Mouse (Mus musculus): ENCODE data around the gene Mettl24.
"Not testable (repeated sequence)": the region's sequence is repeated elsewhere in the genome, so short reads cannot be mapped to it uniquely, and the experiment has no call there.

The Mettl24 gene

DNA sequence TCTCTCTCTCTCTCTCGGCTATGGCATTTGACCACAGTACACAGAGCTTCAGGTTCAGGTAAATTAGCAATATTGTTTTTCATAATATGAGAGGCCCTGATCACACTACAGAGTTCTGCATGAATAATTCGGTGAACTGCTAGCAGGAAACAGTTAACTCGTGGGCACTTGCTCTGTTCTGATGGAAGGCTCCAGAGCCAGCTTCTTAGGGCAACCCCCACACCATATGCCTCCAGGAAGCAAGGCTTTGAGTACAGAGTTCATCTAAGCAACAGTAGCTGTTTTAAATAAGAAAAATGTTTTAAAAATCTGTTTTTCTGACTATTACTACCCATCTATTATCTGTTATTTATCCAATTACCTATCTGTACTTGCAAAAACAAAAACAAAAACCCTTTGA is 50.2 kb downstream of the Mettl24 start:
- DNase-seq (ENCODE audit: extremely low read depth, insufficient read length, low spot score) = no peak

DNA sequence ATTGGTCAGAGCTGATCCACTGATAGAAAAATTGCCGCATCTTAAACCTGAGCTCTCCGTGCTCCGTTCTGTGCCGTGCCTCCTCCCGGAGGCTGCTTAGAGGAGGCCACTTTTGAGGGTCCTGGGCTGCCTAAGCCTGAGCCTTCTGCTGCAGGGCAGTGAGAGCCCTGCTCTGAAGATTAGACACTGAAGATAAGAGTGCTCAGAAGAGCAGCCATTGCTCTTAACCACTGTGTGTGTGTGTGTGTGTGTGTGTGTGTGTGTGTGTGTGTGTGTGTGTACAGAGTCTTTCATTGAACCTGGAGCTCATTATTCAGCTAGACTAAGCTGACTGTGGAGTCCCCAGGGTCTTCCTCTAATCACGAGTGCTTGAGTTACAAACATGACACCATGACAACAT is 53.1 kb downstream of the Mettl24 start:
- no peak for DNase-seq (ENCODE audit: extremely low read depth, insufficient read length, low spot score)

DNA sequence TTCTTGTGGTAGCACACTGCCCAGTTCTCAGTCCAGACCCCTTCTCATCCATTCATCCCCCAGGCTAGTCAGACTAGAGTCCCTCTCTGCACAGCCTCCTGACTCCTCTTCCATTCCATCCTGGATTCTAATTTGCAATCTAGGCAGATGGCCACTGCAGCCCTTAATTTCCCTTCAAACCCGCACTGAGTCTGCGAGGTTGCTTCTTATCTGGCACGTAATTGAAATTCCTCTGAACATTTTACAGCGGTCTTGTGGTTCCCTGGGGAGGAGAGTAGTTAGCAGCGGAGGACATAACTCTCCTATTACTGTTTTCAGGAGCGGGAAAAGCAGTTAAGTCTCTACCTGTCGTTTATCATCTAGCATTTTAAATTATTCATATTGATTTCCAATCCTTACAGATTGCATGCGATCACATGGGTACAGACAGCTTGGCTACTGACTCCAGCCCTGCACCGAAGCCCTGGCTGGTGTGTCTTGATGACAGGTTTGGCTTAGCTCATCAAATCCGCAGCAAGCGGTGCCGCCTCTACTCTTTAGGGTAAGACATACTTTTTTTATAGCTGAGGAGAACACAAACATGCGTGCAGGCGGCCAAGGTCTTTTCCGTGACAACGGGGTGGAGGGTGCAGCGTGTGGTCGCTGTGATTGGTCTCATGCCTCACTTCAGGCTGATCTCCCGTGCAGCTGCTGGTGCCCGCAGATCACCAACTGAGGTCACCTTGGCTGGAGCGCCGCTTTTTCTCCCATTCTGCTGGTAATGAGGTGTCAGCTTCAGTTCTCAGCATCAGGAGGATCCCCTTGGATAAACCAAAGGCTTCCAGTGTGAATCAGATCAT is 54.4 kb downstream of the Mettl24 start:
- no peak for DNase-seq (ENCODE audit: extremely low read depth, insufficient read length, low spot score)

DNA sequence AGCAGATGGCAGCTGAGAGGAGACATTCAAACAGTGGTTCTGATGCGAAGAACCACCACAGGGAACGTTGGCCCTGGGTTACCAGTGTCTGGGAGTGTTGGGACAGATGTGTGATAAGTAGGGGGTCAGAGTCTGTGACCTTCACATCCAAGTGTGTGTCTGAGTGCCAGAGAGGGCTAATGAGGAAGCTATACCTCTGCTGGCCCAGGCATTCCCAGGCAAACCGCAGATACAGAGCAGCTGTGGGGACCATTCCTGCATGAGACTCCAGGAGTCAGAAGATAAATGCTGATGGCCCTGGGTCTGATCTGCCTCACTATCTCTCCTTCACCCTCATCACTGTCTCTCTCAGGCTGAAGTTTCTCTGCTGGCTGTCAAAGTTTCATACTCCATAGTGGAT is 57.6 kb downstream of the Mettl24 start:
- no peak for DNase-seq (ENCODE audit: extremely low read depth, insufficient read length, low spot score)

DNA sequence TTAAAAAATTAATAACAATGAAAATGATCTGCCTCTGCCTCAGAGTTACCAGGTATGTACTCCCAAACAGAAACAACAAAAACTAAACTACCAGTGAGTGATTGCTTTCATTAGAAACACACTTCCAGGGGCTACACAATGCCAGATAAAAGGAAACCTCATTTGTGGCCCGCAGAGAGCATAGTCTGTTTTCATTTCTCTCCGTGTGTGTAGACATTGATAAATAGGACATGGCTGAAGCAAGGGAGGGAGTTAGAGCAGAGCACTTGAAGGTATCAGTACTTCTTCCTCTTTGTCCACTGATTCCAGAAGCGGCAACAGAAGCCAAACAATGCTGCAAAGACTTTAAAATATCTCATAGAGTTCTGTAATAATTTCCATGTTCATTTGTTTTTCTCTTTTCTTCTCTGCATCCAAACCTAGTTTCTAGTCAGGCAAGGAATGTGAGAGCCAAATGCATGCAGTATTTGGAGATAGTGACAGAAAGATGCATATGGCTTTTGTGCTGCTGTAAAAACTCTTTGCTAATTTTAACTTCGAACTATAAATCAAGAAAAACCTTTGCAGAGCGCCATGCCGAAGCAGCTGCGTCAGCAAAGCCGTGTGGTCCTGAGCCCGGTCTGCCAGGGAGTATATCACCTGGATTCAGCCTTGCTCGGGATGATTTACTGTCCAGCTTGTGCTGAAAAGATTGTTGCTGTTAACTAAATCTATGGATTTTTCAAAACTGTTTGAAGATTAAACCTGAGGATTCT is 67.4 kb downstream of the Mettl24 start:
- no peak for DNase-seq (ENCODE audit: extremely low read depth, insufficient read length, low spot score)

DNA sequence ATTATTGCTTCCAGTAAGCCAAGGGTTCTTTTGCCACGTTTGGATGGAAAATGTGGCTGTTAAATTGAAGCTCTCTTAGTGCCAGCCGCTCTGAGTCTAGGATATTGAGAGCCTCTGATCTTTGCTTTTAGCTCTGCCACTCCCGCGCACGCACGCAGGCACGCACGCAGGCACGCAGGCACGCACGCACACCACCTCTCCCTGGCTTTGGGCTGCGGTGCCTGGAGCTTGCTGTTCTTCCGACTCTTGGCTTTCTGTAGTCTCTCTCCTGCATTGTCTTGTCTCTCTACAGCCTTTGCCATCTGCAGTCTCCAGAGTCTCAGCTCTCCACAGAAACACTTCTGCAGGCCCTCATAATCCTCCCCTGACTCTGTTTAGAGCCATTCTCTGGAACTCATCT is 68.1 kb downstream of the Mettl24 start:
- no peak for DNase-seq (ENCODE audit: extremely low read depth, insufficient read length, low spot score)

DNA sequence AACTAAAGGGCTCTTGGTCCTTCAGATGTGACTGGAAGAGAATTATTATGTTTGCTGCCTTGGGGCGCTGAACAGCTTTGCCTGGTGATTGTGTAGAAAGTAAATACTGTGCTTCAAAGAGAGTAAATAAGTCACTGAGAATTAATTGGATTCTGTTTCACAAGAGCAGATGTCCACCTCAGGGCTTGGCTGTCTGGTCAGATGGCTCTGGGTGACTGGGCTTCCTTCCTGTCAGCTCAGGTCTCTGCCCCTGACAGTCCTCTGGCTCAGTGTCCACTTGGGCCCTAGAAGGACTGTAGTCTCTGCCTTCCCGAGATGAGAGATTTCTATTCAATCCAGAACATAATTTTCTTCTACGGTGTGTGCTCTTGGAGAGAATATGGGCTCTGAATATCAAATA is 70.0 kb downstream of the Mettl24 start:
- DNase-seq (ENCODE audit: extremely low read depth, insufficient read length, low spot score) = no peak

DNA sequence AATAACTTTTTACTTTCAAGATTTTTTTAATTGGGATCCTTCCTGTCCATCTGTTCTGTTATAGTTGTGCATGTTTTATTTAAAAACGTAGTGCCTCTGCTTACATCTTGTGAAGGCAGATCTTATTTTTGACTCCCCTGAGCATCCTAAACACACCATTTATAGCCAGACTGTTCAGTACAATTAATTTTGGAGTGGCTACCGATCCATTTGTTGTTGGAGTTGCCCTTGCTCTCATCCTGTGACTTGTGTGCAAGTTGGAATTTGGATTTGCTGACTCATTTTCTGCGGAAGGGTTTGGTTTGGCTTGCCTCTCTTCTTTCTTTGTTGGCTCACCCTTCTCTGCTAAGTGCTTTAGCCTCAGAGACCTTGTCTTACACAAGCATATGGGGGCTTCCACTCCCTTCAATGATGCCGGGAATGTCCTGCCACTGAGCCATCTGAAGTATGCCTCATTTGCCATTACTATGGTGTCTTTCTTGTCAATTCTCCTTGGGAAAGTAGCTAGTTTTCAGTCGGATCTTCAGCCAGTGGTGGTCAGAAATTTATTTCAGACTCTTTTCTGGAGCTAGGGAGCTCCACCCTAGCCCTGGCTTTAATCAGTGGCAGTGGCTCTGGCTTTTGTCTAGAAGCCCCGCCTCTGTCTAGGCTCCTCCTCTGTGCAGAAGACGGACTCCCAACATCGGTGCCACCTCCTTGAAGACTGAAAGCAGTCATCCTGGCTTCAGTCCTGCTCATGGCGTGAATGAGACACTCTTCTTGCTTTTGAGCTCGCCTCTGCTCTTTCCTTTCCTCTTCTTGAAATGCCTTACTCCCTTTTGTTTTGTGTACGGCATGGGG is 75.3 kb downstream of the Mettl24 start:
- peak; percentile 67 for DNase-seq (ENCODE audit: extremely low read depth, insufficient read length, low spot score)

DNA sequence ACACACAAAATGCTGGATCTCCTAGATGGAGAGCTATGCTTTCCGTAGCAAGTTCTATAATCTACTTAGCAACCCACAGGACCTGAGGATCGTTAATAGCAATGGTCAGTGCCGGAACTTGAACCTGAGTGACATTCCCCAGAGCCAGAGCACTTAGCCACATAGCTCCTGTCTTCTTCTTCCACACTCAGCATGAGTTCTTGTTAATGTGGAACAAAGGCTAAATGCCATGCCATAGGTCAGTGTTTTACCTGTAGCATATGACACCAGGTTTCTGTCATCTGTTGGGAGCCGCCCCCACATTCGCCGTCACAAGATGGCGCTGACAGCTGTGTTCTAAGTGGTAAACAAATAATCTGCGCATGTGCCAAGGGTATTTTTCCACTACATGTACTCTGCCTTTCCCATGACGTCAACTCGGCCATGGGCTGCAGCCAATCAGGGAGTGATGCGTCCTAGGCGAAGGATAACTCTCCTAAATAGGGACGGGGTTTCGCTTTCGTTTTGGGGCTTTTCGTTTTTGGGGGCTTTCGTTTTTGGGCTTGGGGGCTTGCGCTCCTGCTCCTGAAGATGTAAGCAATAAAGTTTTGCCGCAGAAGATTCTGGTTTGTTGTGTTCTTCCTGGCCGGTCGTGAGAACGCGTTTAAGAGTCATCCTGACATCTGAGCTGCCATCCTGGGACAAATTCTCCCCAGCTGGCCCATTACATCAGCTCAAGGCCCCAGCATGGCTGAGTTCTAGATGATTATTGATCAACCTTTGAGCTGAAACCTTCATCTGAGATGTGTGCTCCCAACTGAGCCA is 76.5 kb downstream of the Mettl24 start:
- DNase-seq (ENCODE audit: extremely low read depth, insufficient read length, low spot score) = not testable (repeated sequence)

DNA sequence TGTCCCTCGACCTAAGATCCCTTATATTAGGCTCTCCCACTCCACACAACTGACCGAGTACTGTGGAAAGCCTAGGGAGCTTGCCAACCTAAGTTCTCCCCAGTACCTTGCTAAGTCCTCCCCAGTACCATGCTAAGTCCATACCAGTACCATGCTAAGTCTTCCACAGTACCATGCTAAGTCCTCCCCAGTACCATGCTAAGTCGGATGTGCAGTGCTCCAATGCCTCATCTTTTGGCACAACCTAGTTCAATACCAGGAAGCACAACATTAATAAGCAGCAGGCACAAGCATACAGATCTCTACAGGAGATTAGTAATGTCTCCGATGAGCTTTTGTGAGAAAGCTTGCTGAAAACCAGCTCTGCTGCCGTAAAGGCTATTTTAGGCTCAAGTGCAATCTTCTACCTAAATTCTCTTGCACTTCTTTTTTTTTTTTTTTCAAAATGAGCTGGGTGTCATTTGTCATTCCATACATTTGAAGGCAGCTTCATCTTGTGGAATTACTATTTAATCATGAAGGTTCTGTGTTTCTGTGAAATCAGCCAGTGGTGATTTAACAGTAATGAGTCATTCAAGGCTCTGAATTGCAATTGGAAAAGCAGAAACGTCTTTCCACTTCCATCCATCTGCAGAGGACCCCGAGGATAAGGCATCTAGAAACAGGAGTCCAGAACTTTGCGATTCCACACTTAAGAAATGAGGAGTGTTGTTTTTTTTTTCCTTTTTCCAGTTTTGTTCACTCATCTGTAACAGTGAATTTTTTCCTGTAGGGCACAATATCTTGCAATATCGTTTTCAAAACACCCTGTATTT is 77.3 kb downstream of the Mettl24 start:
- DNase-seq (ENCODE audit: extremely low read depth, insufficient read length, low spot score) = no peak

DNA sequence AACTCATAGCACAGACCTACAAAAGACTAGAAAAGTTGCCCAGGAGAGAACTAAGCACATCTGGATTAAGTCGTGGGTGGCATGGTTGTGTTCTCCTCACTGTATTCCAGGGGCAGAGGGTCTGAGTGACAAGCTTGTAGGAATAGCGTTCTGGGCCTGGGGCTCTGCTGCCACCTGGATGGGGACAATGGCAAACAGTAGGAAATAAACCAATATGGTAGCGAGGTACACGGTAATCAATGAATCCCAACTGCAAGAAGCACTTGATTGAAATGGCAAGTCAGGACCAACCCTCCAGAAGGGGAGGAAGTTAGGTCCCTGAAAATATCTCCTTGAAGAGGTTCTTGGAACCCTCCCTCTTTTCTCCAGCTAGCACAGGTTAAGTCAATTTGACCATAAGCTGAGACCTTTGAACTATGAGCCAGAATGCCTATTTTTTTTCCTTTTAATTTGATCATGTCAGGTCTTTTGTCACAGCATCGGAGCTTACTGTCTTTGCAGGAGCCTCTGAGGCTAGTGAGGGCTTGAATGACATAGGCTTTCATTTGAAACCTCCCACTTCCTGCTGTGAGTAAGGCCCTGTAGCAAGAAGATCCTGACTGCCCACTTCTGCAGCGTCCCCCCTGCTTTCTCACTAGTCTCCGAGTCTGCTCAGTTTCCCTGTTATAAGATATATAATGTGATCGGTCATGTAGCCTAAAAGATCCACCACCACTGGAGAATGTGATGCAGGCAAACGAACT is 78.1 kb downstream of the Mettl24 start:
- DNase-seq (ENCODE audit: extremely low read depth, insufficient read length, low spot score) = no peak

DNA sequence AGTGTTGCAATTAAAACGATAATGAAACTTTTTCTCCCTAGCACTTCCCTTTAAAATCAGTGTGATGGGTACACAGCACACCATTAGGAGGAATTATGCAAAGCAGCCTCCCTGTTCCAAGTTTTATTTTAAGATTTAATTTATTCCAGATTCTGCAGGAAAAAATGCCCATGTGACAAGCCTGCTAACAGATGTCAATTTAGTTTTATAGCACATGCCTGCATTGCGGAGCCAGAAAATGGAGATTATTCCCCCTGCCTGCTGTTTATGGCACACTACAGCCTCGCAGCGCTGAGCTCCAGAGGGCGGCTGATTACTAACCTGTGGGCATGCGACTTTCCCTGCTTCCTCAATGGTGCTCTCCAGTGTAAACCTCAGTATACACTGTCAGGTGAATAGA is 79.5 kb downstream of the Mettl24 start:
- DNase-seq (ENCODE audit: extremely low read depth, insufficient read length, low spot score) = no peak

DNA sequence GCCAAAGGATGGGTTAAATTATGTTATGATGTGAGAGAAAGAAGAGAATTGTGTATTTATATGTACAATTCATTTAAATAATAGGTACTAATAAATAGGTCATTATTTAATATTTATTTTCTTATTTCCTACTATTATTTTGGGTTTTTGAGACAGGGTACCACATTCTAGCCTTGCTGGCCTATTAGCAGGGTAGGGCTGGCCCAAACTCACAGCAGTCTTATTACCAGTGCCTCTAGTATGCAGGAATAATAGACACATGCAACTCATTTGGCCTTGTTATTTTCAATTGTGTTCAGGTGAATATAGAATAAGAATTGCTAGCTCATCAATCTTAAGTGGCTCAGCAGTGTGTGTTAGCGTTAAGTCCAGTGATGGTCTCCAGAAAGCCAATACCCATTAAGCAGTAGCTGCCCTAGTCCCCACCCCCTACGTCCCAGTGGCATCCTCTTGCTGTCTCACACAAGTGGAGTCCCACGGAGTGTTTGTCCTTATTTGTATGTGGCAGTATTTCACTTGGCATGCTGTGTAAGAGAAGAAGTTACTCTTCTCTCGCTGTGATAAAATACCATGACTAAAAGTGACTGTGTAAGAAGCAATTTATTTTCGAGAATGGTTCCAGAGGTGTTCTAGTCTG is 80.1 kb downstream of the Mettl24 start:
- DNase-seq (ENCODE audit: extremely low read depth, insufficient read length, low spot score) = no peak

DNA sequence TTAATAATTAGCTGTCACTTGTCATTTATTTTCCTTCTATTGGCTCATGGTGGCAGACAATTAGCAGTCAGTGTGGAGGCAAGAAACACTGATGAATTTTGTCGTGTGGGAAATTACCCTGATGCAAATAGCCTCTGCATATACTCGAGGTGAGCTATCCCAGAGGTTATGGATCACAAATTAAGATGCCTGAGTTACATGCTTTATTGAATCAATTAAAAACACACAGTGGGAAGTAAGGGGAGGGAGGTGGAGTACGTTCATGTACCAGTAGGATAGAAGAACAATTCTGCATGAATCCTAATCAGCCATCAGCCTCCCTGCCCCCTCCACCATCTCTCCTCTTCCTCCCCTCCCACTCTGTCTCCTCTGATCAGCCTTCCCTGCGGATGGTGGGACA is 89.2 kb downstream of the Mettl24 start:
- DNase-seq (ENCODE audit: extremely low read depth, insufficient read length, low spot score) = no peak

DNA sequence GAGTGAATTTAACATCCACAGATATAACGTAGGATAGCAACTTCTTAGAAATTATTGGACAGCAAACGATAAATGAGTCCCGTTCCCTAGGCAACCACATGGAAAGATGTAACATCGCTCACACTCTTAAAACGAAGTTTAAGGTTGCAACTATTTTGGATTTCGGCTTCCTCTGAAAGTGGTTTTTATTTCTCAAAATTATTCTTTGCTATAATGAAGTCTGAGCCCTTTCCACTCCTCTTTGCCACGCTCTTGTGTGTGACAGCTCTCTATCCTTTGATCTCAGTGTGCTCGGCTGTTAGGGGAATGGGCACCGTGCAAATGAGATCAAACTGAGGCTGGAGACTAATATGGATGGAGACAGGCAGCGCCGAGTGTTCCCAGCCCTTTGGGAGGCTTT is 92.1 kb downstream of the Mettl24 start:
- no peak for DNase-seq (ENCODE audit: extremely low read depth, insufficient read length, low spot score)

DNA sequence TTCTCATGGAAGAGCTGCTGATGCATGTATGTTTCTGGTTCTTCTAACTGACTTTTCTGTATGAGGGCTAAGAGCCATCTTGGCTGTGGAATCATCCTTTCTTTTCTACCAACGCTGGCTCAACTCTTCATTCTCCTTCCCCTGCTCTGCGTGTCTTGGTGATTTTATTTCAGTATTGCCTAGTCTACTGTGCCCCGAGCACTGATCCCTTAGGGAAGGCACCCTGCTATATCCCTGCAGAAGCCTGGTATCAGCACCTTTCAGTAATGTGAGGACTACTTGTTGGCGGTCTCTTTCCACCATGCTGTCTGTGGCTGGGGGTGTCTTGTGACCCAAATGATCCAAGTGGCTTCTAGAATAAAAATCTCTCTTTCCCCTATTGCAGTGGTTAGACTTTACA is 92.6 kb downstream of the Mettl24 start:
- DNase-seq (ENCODE audit: extremely low read depth, insufficient read length, low spot score) = no peak

DNA sequence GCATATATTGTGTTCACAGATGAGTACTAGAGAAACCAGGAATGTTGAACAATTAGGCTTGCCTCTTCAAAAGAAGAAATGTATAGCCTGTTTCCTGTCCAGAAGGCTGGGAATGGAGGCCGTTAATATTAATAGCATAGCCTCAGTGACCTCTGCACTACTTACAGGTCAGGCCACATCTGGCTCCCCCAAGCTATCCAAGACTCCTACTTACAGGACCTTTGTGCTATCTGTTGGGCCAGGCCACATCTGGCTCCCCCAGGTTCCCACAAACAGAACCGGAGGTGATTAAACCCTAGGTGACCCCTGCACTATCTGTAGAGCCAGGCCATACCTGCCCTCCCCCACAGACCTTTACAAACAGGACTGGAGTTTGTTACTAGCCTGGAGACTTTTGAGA is 94.1 kb downstream of the Mettl24 start:
- DNase-seq (ENCODE audit: extremely low read depth, insufficient read length, low spot score) = no peak

DNA sequence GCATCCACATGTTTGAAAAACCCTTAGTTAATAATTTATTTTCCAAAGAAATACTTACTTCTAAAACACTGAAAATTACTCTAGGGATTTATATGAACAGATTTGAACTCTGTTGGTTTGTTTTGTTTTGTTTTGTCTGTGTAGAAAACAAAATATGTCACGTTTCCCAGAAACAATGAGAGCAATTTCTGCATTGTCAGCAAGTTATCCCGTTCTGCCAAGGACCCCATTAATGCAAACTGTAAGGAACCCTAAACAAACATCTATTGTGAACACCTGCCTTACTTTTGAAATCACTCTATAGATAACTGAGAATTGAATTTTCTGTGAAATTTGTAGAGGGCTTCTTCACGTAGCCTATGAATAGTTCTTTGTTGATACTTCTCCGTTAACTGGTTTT is 95.4 kb downstream of the Mettl24 start:
- DNase-seq (ENCODE audit: extremely low read depth, insufficient read length, low spot score) = no peak

DNA sequence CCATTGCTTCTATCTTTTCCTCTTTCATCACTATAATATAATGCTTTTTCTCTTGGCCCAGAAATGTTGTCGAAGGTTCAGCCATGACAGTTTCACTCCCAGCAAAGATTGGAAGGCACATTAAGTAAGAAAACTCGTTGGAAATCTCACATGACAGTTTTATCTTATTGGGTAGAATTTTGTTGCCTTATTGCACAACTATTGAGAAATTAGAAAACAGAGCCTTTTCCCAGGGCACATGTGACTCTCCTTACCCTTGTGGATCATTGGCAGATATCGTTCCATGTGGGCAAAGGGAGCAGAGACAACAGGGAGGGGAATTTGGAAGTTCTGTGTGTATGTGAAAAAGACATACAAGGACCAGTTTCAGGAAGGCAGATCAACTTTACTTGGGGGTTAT is 107.3 kb downstream of the Mettl24 start:
- DNase-seq (ENCODE audit: extremely low read depth, insufficient read length, low spot score) = no peak
